Mouse (Mus musculus): ENCODE measurements at regions not wholly inside any gene's neighbourhood (a gene's known extent, or its start where the extent isn't known, plus 50 kb on each side); places are given as distances from the start of the nearest gene placed in this dataset.

DNA sequence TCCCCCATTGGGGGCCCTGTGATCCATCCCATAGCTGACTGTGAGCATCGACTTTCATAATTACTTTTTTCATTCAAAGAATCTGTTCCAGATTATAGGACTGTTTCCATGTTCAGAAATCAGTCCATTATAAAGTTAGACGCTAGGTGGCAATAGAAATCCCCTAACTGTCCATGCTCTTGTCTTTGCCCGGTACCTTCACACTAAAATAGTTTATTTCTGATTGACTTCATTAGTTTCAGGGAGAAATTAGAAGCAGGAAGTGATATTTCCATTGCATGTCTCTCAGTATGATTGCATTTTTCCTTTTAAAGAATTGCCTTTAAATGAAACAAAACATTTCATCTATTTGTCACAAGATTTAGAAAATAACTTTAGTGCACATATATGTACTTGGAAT is 131.7 kb downstream of the Fbxo8 start:
- Histone ChIP-seq H3K4me1 (ENCODE audit: control insufficient read depth, insufficient read depth, low read length) (no peaks in the 10 kb centered on the region), H3K4me3 (ENCODE audit: low read length) (no peak overlapping the region), H3K27ac (ENCODE audit: low read length) (no peak overlapping the region), H3K36me3 (ENCODE audit: control insufficient read depth, insufficient read depth) (no peaks in the 10 kb centered on the region), H3K9me3 (replicated peaks; ENCODE audit: control insufficient read depth, low read length) (no peaks in the 10 kb centered on the region), H3K4me2 (ENCODE audit: low read depth, low read length) (no peak overlapping the region), H3K9ac (ENCODE audit: low read length) (no peak overlapping the region), H3K27me3 (ENCODE audit: control insufficient read depth, insufficient read depth, low read length) (no peaks in the 10 kb centered on the region)
- 8% methylated on average over 3 of the region's 3 CpGs for whole genome bisulfite sequencing
- no peak; the same call in 1 of the 2 replicates for ATAC-seq (replicated peaks; ENCODE audit: extremely low read depth, insufficient read depth, low FRiP score)

DNA sequence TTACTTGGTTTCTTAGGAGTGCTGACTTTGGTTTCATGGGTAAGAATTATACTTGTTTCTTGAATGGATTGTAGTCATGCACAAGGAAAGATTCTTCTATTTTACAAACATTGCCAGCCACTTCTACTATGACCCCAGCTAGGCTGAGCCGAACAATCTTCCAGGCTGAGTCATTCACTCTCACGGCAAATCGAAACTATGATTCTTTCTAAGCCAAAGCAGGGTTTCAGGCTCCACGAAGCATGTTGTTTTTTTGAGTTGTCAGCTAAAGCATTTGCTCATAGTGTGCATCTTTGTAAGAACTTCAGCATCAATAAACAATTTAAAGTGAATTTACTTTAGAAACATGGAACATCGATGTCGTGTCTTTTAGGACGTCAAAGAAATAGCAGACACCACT is 133.5 kb downstream of the Fbxo8 start:
- H3K36me3 ChIP-seq (ENCODE audit: control insufficient read depth, insufficient read depth) = no peaks in the 10 kb centered on the region
- H3K27me3 ChIP-seq (ENCODE audit: control insufficient read depth, insufficient read depth, low read length) = no peaks in the 10 kb centered on the region
- H3K9ac ChIP-seq (ENCODE audit: low read length) = no peak overlapping the region
- no peak overlapping the region; the same call in 1 of the 2 replicates for H3K4me2 ChIP-seq (ENCODE audit: low read depth, low read length)
- 64% methylated on average over 7 of the region's 7 CpGs for WGBS
- no peaks in the 10 kb centered on the region for H3K4me1 ChIP-seq (ENCODE audit: control insufficient read depth, insufficient read depth, low read length)
- H3K27ac ChIP-seq (ENCODE audit: low read length) = no peak overlapping the region
- H3K4me3 ChIP-seq (ENCODE audit: low read length) = no peak overlapping the region
- no peaks in the 10 kb centered on the region for H3K9me3 ChIP-seq (replicated peaks; ENCODE audit: control insufficient read depth, low read length)
- no peak for ATAC-seq (replicated peaks; ENCODE audit: extremely low read depth, insufficient read depth, low FRiP score)

DNA sequence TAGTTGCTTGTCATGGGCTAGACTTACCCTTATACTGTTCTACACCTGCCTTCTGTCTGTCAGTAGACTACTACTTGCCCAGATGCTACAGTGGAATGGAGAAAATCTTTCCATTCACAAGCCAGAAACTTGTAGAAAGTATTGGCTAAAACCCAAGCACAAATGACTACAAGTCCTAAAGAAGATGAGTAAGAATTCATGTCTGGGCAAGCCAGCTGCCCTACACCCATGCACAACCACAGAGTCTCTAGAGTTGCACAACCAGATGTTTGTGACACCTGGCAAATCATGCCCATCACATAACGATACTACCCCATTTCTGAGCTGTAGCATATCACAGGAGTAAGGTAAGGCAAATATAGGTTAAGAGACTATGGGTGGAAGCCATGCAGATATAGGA is 144.5 kb downstream of the Fbxo8 start:
- 78% methylated on average over 1 of the region's 1 CpGs for WGBS
- no peak overlapping the region for H3K4me3 ChIP-seq (ENCODE audit: low read length)
- no peak overlapping the region for H3K9ac ChIP-seq (ENCODE audit: low read length)
- no peak for ATAC-seq (replicated peaks; ENCODE audit: extremely low read depth, insufficient read depth, low FRiP score)
- H3K9me3 ChIP-seq (replicated peaks; ENCODE audit: control insufficient read depth, low read length) = no peaks in the 10 kb centered on the region
- no peak overlapping the region for H3K27ac ChIP-seq (ENCODE audit: low read length)
- no peaks in the 10 kb centered on the region for H3K36me3 ChIP-seq (ENCODE audit: control insufficient read depth, insufficient read depth)
- H3K27me3 ChIP-seq (ENCODE audit: control insufficient read depth, insufficient read depth, low read length) = no peaks in the 10 kb centered on the region
- H3K4me1 ChIP-seq (ENCODE audit: control insufficient read depth, insufficient read depth, low read length) = no peaks in the 10 kb centered on the region
- H3K4me2 ChIP-seq (ENCODE audit: low read depth, low read length) = no peak overlapping the region

DNA sequence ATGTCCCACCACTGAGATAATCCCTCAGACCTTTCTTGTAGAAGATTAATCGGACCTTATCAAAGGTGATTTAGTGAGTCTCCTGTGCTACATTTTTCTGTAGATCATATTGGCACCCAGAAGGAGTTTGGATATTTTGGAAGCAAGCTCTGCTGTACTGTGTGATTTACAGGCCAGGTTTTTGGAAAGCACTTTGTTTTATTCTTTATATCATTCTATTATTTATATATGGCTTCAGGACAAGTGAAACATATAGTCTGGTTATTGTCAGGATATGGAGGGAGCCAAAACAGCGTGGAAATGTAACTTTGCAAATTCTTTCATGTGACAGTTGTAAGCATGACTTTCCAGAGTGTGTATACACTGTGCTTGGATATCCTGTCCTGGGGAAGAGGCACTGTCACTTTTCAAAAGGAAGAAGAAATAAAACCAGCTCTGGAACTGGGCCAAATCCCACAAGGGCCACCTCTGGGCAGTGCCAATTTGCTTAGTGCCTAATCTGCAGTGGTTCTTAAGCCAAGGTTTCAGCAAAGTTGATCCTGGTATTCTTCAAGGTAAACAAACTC is 149.8 kb downstream of the Fbxo8 start:
- no peaks in the 10 kb centered on the region for H3K36me3 ChIP-seq (ENCODE audit: control insufficient read depth, insufficient read depth)
- 62% methylated on average over 2 of the region's 2 CpGs for WGBS
- H3K9ac ChIP-seq (ENCODE audit: low read length) = no peak overlapping the region
- no peaks in the 10 kb centered on the region for H3K27me3 ChIP-seq (ENCODE audit: control insufficient read depth, insufficient read depth, low read length)
- no peak for ATAC-seq (replicated peaks; ENCODE audit: extremely low read depth, insufficient read depth, low FRiP score)
- no peak overlapping the region for H3K27ac ChIP-seq (ENCODE audit: low read length)
- H3K9me3 ChIP-seq (replicated peaks; ENCODE audit: control insufficient read depth, low read length) = no peaks in the 10 kb centered on the region
- H3K4me1 ChIP-seq (ENCODE audit: control insufficient read depth, insufficient read depth, low read length) = peaks cover 3% of the 10 kb centered on the region; the same call in 1 of the 2 replicates
- no peak overlapping the region for H3K4me3 ChIP-seq (ENCODE audit: low read length)
- H3K4me2 ChIP-seq (ENCODE audit: low read depth, low read length) = no peak overlapping the region

DNA sequence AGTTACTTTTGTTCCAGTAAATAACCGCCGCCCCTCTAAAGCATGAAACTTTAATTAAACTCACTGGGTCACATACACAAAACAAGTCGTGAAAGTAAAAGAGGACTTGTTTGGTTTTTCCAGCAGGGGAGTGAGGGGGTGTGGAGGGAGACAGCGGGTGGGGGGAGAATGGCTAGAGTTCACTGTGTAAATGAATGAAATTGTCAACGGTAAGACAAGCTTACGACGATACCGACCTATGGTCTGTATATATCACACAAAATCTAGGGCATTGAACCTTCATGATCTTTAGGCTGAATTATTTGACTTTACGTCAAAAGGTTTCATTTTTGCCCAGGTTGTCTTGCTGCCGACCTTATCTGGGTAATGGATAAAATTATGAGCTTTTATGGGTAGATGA is 155.5 kb downstream of the Fbxo8 start:
- Histone ChIP-seq H3K9ac (ENCODE audit: low read length) (no peak overlapping the region), H3K4me3 (ENCODE audit: low read length) (no peak overlapping the region), H3K4me1 (ENCODE audit: control insufficient read depth, insufficient read depth, low read length) (no peaks in the 10 kb centered on the region), H3K36me3 (ENCODE audit: control insufficient read depth, insufficient read depth) (no peaks in the 10 kb centered on the region), H3K27ac (ENCODE audit: low read length) (no peak overlapping the region), H3K27me3 (ENCODE audit: control insufficient read depth, insufficient read depth, low read length) (no peaks in the 10 kb centered on the region), H3K4me2 (ENCODE audit: low read depth, low read length) (no peak overlapping the region), H3K9me3 (replicated peaks; ENCODE audit: control insufficient read depth, low read length) (no peaks in the 10 kb centered on the region)
- 57% methylated on average over 10 of the region's 10 CpGs for WGBS
- ATAC-seq (replicated peaks; ENCODE audit: extremely low read depth, insufficient read depth, low FRiP score) = no peak

DNA sequence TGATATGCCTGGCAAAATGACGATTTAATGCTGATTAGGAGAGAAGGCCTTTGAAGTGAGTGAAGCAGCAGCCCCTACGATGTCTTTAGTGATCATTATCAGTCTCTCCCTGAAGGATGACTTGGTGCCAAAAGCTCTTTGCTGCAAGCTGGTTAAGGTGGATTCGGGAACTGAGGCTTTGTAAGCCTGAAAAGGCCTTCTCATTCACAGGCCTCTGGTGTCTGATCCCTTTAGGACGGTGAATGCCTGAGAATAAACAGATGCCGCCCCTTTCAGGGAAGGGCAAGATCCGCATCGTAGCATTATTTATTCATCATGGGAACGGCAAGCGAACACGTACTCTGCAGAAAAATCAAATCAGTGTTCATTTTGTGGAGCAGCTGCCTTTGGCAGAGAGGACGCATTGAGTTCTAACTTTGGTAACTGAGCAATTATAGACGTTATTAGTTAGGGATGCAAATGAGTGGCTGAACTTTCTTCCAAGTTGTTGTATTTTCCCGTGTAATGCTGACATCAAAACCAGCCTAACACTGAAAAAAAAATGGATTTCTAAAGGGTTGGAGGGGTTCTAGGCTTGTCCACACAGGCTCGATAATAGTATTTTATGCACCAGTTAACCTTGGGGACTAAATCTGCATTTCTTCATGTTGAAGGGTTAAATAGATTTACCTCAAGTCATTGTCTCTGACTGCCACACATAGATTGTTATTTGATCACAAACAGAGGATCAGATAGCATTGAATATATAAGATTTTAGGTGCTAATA is 156.2 kb downstream of the Fbxo8 start:
- no peaks in the 10 kb centered on the region for H3K9me3 ChIP-seq (replicated peaks; ENCODE audit: control insufficient read depth, low read length)
- 34% methylated on average over 14 of the region's 14 CpGs for WGBS
- H3K36me3 ChIP-seq (ENCODE audit: control insufficient read depth, insufficient read depth) = no peaks in the 10 kb centered on the region
- no peak overlapping the region for H3K4me2 ChIP-seq (ENCODE audit: low read depth, low read length)
- H3K27ac ChIP-seq (ENCODE audit: low read length) = no peak overlapping the region
- H3K27me3 ChIP-seq (ENCODE audit: control insufficient read depth, insufficient read depth, low read length) = no peaks in the 10 kb centered on the region
- no peak for ATAC-seq (replicated peaks; ENCODE audit: extremely low read depth, insufficient read depth, low FRiP score)
- no peak overlapping the region for H3K4me3 ChIP-seq (ENCODE audit: low read length)
- no peaks in the 10 kb centered on the region for H3K4me1 ChIP-seq (ENCODE audit: control insufficient read depth, insufficient read depth, low read length)
- H3K9ac ChIP-seq (ENCODE audit: low read length) = no peak overlapping the region

DNA sequence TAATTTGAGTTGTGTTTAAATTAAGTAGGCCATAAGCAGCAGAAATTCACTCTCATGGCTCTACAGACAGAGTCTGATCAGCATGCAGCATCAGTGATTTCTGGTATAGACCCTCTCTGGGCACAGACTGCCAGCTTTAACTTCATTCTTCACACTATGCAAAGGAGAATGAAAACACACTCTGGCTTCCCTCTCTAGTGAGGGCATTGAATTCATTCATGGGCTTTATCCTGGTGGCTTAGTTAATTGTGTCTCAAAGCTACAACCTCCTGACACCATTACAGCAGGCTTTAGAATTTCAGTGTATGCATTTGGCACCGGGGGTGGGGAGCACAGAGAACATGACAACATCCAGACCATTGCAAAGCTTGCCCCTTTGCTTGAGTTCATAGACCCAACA is 169.1 kb downstream of the Fbxo8 start:
- Histone ChIP-seq H3K9me3 (replicated peaks; ENCODE audit: control insufficient read depth, low read length) (no peaks in the 10 kb centered on the region), H3K4me1 (ENCODE audit: control insufficient read depth, insufficient read depth, low read length) (no peaks in the 10 kb centered on the region), H3K4me3 (ENCODE audit: low read length) (no peak overlapping the region), H3K36me3 (ENCODE audit: control insufficient read depth, insufficient read depth) (no peaks in the 10 kb centered on the region), H3K27ac (ENCODE audit: low read length) (no peak overlapping the region), H3K27me3 (ENCODE audit: control insufficient read depth, insufficient read depth, low read length) (no peaks in the 10 kb centered on the region), H3K9ac (ENCODE audit: low read length) (no peak overlapping the region), H3K4me2 (ENCODE audit: low read depth, low read length) (no peak overlapping the region)
- whole genome bisulfite sequencing = 68% methylated on average over 1 of the region's 1 CpGs
- no peak for ATAC-seq (replicated peaks; ENCODE audit: extremely low read depth, insufficient read depth, low FRiP score)

DNA sequence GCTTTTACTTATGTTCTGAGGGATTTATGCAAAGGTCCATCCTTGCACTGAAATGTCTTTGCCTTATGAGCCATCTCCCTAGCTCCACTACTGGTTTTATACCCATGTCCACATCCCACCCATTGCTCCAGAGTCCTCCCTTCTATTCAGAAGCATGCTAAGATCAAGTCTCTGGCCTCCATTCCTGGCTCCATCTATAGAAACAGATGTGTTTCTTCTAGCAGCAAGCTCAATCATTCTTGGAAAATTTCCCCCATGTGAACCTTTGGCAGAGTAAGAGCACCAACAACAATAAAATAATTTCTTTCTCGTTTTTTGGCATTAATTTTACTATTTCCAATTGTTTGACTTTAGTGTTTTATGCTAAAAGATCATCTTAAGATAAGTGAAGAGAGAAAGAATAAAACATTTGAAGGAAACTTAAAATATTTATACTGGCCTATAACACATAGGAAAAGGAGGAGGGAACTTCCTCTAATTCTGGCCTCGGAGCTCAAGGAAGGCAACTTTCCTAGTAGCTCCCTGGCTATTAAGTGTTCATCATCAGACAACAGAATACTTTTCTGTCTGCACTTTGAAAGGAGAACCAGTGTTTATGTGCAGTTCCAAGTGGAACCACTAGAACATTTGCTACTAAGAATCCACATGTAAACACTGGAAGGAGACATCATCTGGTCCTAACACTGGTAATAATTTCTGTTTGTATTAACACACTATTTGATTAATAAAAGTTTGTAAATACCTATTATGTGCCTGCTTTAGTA is 171.8 kb downstream of the Fbxo8 start:
- no peaks in the 10 kb centered on the region for H3K27me3 ChIP-seq (ENCODE audit: control insufficient read depth, insufficient read depth, low read length)
- 36% methylated on average over 2 of the region's 2 CpGs for WGBS
- no peak overlapping the region for H3K4me3 ChIP-seq (ENCODE audit: low read length)
- no peaks in the 10 kb centered on the region for H3K36me3 ChIP-seq (ENCODE audit: control insufficient read depth, insufficient read depth)
- H3K9ac ChIP-seq (ENCODE audit: low read length) = no peak overlapping the region
- ATAC-seq (replicated peaks; ENCODE audit: extremely low read depth, insufficient read depth, low FRiP score) = no peak
- H3K4me1 ChIP-seq (ENCODE audit: control insufficient read depth, insufficient read depth, low read length) = no peaks in the 10 kb centered on the region
- no peak overlapping the region for H3K27ac ChIP-seq (ENCODE audit: low read length)
- H3K9me3 ChIP-seq (replicated peaks; ENCODE audit: control insufficient read depth, low read length) = no peaks in the 10 kb centered on the region
- H3K4me2 ChIP-seq (ENCODE audit: low read depth, low read length) = no peak overlapping the region

DNA sequence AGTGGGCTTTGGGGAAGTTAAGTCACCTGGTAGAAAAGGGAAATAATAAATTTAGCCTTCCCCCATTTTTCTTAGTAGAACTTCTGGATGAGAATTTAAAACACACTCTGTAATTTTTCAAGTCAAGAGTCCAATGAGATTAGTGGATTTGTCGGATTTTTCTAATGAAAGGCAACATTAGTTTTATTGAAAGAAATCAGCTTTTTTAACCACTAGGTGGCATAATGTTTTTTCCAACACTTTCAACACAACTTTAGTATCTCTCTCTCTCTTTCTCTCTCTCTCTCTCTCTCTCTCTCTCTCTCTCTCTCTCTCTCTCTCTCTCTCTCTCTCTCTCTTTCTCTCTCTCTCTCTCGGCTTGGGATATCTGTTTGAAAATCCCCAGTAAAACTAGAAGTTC is 173.7 kb downstream of the Fbxo8 start:
- H3K36me3 ChIP-seq (ENCODE audit: control insufficient read depth, insufficient read depth) = no peaks in the 10 kb centered on the region
- no peak overlapping the region for H3K4me2 ChIP-seq (ENCODE audit: low read depth, low read length)
- H3K27ac ChIP-seq (ENCODE audit: low read length) = no peak overlapping the region
- no peaks in the 10 kb centered on the region for H3K9me3 ChIP-seq (replicated peaks; ENCODE audit: control insufficient read depth, low read length)
- no peaks in the 10 kb centered on the region for H3K4me1 ChIP-seq (ENCODE audit: control insufficient read depth, insufficient read depth, low read length)
- ATAC-seq (replicated peaks; ENCODE audit: extremely low read depth, insufficient read depth, low FRiP score) = no peak
- no peaks in the 10 kb centered on the region for H3K27me3 ChIP-seq (ENCODE audit: control insufficient read depth, insufficient read depth, low read length)
- H3K4me3 ChIP-seq (ENCODE audit: low read length) = no peak overlapping the region
- WGBS = 65% methylated on average over 2 of the region's 2 CpGs
- H3K9ac ChIP-seq (ENCODE audit: low read length) = no peak overlapping the region
